8 mouse cellular contexts compared by ENCODE assay signal in the genomic region with DNA sequence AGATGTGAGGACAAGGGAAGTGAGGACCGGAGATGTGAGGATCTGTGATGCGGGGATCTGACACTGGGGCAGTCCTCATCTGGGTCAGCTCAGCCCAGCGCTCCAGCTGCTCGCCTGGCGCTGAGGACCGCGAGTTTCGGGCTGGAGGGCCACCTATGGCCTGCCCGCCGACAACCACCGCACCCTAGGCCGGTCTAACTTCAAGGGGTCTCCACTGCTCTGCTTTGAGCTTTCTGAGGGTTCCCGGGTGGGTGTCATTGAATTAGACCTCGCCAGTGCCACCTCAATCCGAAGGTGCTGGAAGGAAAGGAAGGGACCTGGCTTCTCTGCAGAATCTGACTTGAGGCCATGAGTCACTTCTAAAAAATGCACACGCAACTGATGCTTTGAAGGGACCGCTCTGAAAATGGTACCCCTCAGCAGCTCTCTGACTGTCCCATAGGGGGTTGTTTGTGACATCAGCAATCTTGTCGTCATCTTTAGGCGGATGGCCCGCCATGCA. TPM values are rescaled to one million over a fixed set of nuclear protein-coding genes. Genes with fewer than 3 reads are reported as not detected.
A peak's percentile ranks its signal among the peaks of the same experiment; 100 is the strongest.
DNase-seq lines count a peak whose midpoint lies in the region; ATAC-seq and TF ChIP-seq lines count a peak whose summit lies in the region.

No protein-coding gene starts in this region.

- no peaks in the 10 kb centered on the region for H3K9me3 ChIP-seq in erythroblast, embryonic 14.5 days (ENCODE audit: control insufficient read depth, low read length)
- H3K9me3 ChIP-seq in forebrain, embryonic 13.5 days (replicated peaks), result no peaks in the 10 kb centered on the region
- H3K9me3 ChIP-seq in hindbrain, embryonic 11.5 days (ENCODE audit: control insufficient read depth, low read length), result no peaks in the 10 kb centered on the region
- H3K9me3 ChIP-seq in liver, embryonic 14.5 days (ENCODE audit: control insufficient read depth, low read length), result no peaks in the 10 kb centered on the region

- H3K9ac ChIP-seq in forebrain, embryonic 13.5 days, result peak overlapping the region; percentile 66
- peak overlapping the region; percentile 55 for H3K9ac ChIP-seq in hindbrain, embryonic 11.5 days (ENCODE audit: low read depth, low read length)
- H3K9ac ChIP-seq in liver, embryonic 14.5 days (replicated peaks), result no peak overlapping the region

- peak; percentile 33 for DNase-seq in urinary bladder, adult 2 months (ENCODE audit: low spot score)
- DNase-seq in urinary bladder, postnatal 36 days (ENCODE audit: low spot score in 2 of 2), result no peak
- DNase-seq in hindbrain, embryonic 11.5 days (ENCODE audit: low spot score), result peak; percentile 44
- DNase-seq in liver, embryonic 14.5 days (ENCODE audit: low read depth in 3 of 3, low spot score in 3 of 3), result no peak

- H3K27me3 ChIP-seq in erythroblast, embryonic 14.5 days (ENCODE audit: control insufficient read depth), result peaks cover 21% of the 10 kb centered on the region
- H3K27me3 ChIP-seq in forebrain, embryonic 13.5 days, result no peaks in the 10 kb centered on the region
- no peaks in the 10 kb centered on the region for H3K27me3 ChIP-seq in hindbrain, embryonic 11.5 days (ENCODE audit: control insufficient read depth, insufficient read depth, low read length)
- peaks cover 5% of the 10 kb centered on the region for H3K27me3 ChIP-seq in liver, embryonic 14.5 days (ENCODE audit: control insufficient read depth, insufficient read depth, low read length)
- peaks cover 10% of the 10 kb centered on the region for H3K27me3 ChIP-seq in small intestine, adult 2 months (ENCODE audit: control insufficient read depth, insufficient read depth, low read length)

- no peaks in the 10 kb centered on the region for H3K36me3 ChIP-seq in erythroblast, embryonic 14.5 days (ENCODE audit: control insufficient read depth)
- no peaks in the 10 kb centered on the region for H3K36me3 ChIP-seq in forebrain, embryonic 13.5 days (ENCODE audit: poor library complexity, severe bottlenecking)
- H3K36me3 ChIP-seq in hindbrain, embryonic 11.5 days (ENCODE audit: control insufficient read depth, insufficient read depth, low read length), result no peaks in the 10 kb centered on the region
- no peaks in the 10 kb centered on the region for H3K36me3 ChIP-seq in liver, embryonic 14.5 days (replicated peaks; ENCODE audit: control insufficient read depth, insufficient read depth, low read depth)
- no peaks in the 10 kb centered on the region for H3K36me3 ChIP-seq in small intestine, adult 2 months (ENCODE audit: control insufficient read depth, insufficient read depth, low read length)

- peak overlapping the region; percentile 30 for H3K4me3 ChIP-seq in erythroblast, embryonic 14.5 days (replicated peaks)
- H3K4me3 ChIP-seq in forebrain, embryonic 13.5 days, result peak overlapping the region; percentile 51
- peak overlapping the region; percentile 58 for H3K4me3 ChIP-seq in hindbrain, embryonic 11.5 days (ENCODE audit: low read depth, low read length)
- H3K4me3 ChIP-seq in liver, embryonic 14.5 days (ENCODE audit: insufficient read depth in 1 of 2, low read depth in 2 of 2, low read length in 2 of 2), result peak overlapping the region; percentile 38 to 45
- H3K4me3 ChIP-seq in small intestine, adult 2 months (ENCODE audit: low read depth, low read length), result peak overlapping the region; percentile 66

- no peak for TF ChIP-seq POLR2A in small intestine, adult 2 months (IDR thresholded peaks at IDR 0.05; ENCODE audit: low read depth, low read length)

- H3K4me1 ChIP-seq in erythroblast, embryonic 14.5 days (ENCODE audit: control insufficient read depth), result no peaks in the 10 kb centered on the region; the same call in 1 of the 2 replicates
- peaks cover 8% of the 10 kb centered on the region for H3K4me1 ChIP-seq in forebrain, embryonic 13.5 days
- 0 out of 2 replicates have a peak, but pooled peaks cover 2% of the 10 kb centered on the region for H3K4me1 ChIP-seq in hindbrain, embryonic 11.5 days (replicated peaks; ENCODE audit: control insufficient read depth, insufficient read depth, low read length)
- peaks cover 0 to 5% of the 10 kb centered on the region in 2 experiments; a peak in 1 of 4 replicates for H3K4me1 ChIP-seq in liver, embryonic 14.5 days (replicated peaks; ENCODE audit: control insufficient read depth in 2 of 2, insufficient read depth in 2 of 2, low read length in 1 of 2)
- H3K4me1 ChIP-seq in small intestine, adult 2 months (ENCODE audit: control insufficient read depth, insufficient read depth, insufficient read length, low read length), result peaks cover 5% of the 10 kb centered on the region

- no peak for ATAC-seq in erythroblast, adult 5-6 weeks (replicated peaks; ENCODE audit: low FRiP score, poor library complexity, severe bottlenecking)
- peak; percentile 72 for ATAC-seq in forebrain, embryonic 13.5 days
- peak; percentile 27; the same call in 1 of the 2 replicates for ATAC-seq in hindbrain, embryonic 11.5 days (ENCODE audit: low FRiP score)
- ATAC-seq in liver, embryonic 14.5 days (ENCODE audit: insufficient read depth), result no peak

- 7% methylated on average over 20 of the region's 20 CpGs for WGBS in forebrain, embryonic 13.5 days
- 8% methylated on average over 20 of the region's 20 CpGs for WGBS in hindbrain, embryonic 11.5 days
- WGBS in liver, embryonic 14.5 days (ENCODE audit: insufficient replicate concordance), result 7% methylated on average over 20 of the region's 20 CpGs
- WGBS in small intestine, adult 2 months, result 17% methylated on average over 20 of the region's 20 CpGs

- no peak for TF ChIP-seq EP300 in liver, embryonic 14.5 days (IDR thresholded peaks at IDR 0.05; ENCODE audit: low read depth)

- TF ChIP-seq CTCF in liver, embryonic 14.5 days (IDR thresholded peaks at IDR 0.05; ENCODE audit: low read depth), result no peak
- TF ChIP-seq CTCF in small intestine, adult 2 months (IDR thresholded peaks at IDR 0.05; ENCODE audit: extremely low read depth, insufficient read length, insufficient replicate concordance, low read depth, low read length), result no peak

- no peak overlapping the region for H3K27ac ChIP-seq in forebrain, embryonic 13.5 days
- no peak overlapping the region for H3K27ac ChIP-seq in hindbrain, embryonic 11.5 days (ENCODE audit: low read depth, low read length)
- no peak overlapping the region for H3K27ac ChIP-seq in liver, embryonic 14.5 days
- H3K27ac ChIP-seq in small intestine, adult 2 months (ENCODE audit: insufficient read depth, low read depth, low read length), result peak overlapping the region; percentile 32; the same call in 1 of the 2 replicates

- H3K4me2 ChIP-seq in forebrain, embryonic 13.5 days, result peak overlapping the region; percentile 87
- peak overlapping the region; percentile 75 for H3K4me2 ChIP-seq in hindbrain, embryonic 11.5 days (replicated peaks; ENCODE audit: low read depth, low read length)
- peak overlapping the region; percentile 65 for H3K4me2 ChIP-seq in liver, embryonic 14.5 days (ENCODE audit: low read depth)

RNA-seq across cellular contexts. Expression of a gene that starts 0.8 kb away (rescaled TPM):
- not detected in 2 replicates for polyA plus RNA-seq in erythroblast, embryonic 14.5 days (2012)
- total RNA-seq in erythroblast, adult 5-6 weeks (2015; ENCODE audit: low replicate concordance), result 1.0 TPM in 1 of 2 replicates, not detected in the other
- total RNA-seq in erythroblast, adult 5-6 weeks (2017; ENCODE audit: low replicate concordance), result 0.26 TPM in 1 of 2 replicates, not detected in the other
- polyA plus RNA-seq in urinary bladder, adult 2 months (2012; rRNA removed), result 101 and 119 TPM in 2 replicates
- polyA plus RNA-seq in forebrain, embryonic 13.5 days (2015; fragmentation: Nextera tagmentation; extraction: Ambion mirVana), result 10.8 and 11.8 TPM in 2 replicates
- 7.1 TPM in 2 replicates for polyA plus RNA-seq in hindbrain, embryonic 11.5 days (2014; fragmentation: Nextera tagmentation; extraction: Ambion mirVana)
- polyA plus RNA-seq in liver, embryonic 14.5 days (2012; rRNA removed), result 0.40 and 0.55 TPM in 2 replicates
- polyA plus RNA-seq in liver, embryonic 14.5 days (2014; fragmentation: Nextera tagmentation; extraction: Ambion mirVana), result 0.55 and 0.92 TPM in 2 replicates
- polyA plus RNA-seq in small intestine, adult 2 months (2012; rRNA removed), result 6.2 and 8.8 TPM in 2 replicates

Comparison
In these comparisons a context has a peak if more than half of its experiments do, and no peak if none do; other contexts are left out.
1. DNase-seq: peak in urinary bladder, adult 2 months (single experiment) and hindbrain, embryonic 11.5 days (single experiment); none in urinary bladder, postnatal 36 days (0 of 2) and liver, embryonic 14.5 days (0 of 3).
2. ATAC-seq: peak in forebrain, embryonic 13.5 days (single experiment) and hindbrain, embryonic 11.5 days (single experiment); none in erythroblast, adult 5-6 weeks (single experiment) and liver, embryonic 14.5 days (single experiment).
3. Peak in every context shown above with its lines, with median percentiles within 50 percentile points of each other: H3K4me3 ChIP-seq and H3K4me2 ChIP-seq.